Mouse (Mus musculus) embryonic facial prominence, embryonic 14.5 days (tissue): Measurements from ENCODE around the gene Prss40. TPM values are rescaled to one million over a fixed set of nuclear protein-coding genes. Genes with fewer than 3 reads are reported as not detected.

Experiments used
- ATAC-seq: fragments of 200-750 bp; cut with Nextera tagmentation; 2 replicates; pipeline ENCODE4 v1.8.0; 2017; ENCODE audit warnings: low read depth, moderate number of reproducible peaks, moderate TSS enrichment
- DNase-seq: peaks from one replicate; pipeline ENCODE4 v3.0.0-alpha.2; 2015; ENCODE audit warnings: low spot score
- H3K27ac ChIP-seq: fragments of 300-500 bp; sonication (generic); replicated peaks from 2 replicates; pipeline ENCODE4 v1.5.1; 2014; ENCODE audit warnings: low read depth, mild to moderate bottlenecking, low read length, moderate library complexity
- H3K27me3 ChIP-seq: fragments of 300-500 bp; sonication (generic); replicated peaks from 2 replicates; pipeline ENCODE4 v1.6.1; 2014; ENCODE audit warnings: low read length; ENCODE audit not compliant: control insufficient read depth, insufficient read depth
- H3K36me3 ChIP-seq: fragments of 300-500 bp; sonication (generic); 2 replicates; pipeline ENCODE4 v1.6.1; 2014; ENCODE audit warnings: low read length, mixed read lengths; ENCODE audit not compliant: control insufficient read depth, insufficient read depth
- H3K4me1 ChIP-seq: fragments of 300-500 bp; sonication (generic); 2 replicates; pipeline ENCODE4 v1.6.1; 2014; ENCODE audit warnings: antibody characterized with exemption, low read length; ENCODE audit not compliant: control insufficient read depth, insufficient read depth
- H3K4me2 ChIP-seq: fragments of 300-500 bp; sonication (generic); 2 replicates; pipeline ENCODE4 v1.6.1; 2014; ENCODE audit warnings: low read depth, mild to moderate bottlenecking, low read length, moderate library complexity, mixed read lengths
- H3K4me3 ChIP-seq: fragments of 300-500 bp; sonication (generic); 2 replicates; pipeline ENCODE4 v1.5.1; 2014; ENCODE audit warnings: low read depth, mild to moderate bottlenecking, low read length
- H3K9ac ChIP-seq: fragments of 300-500 bp; sonication (generic); 2 replicates; pipeline ENCODE4 v1.6.1; 2014; ENCODE audit warnings: low read depth, mild to moderate bottlenecking, low read length, moderate library complexity, mixed read lengths
- H3K9me3 ChIP-seq: fragments of 300-500 bp; sonication (generic); 2 replicates; pipeline ENCODE4 v1.6.1; 2016; ENCODE audit warnings: low read length; ENCODE audit not compliant: control insufficient read depth
- WGBS: fragments of 180-500 bp; shearing (Covaris S2); extraction: QIAGEN DNeasy Blood & Tissue Kit; methylation state at CpG from one replicate; pipeline ENCODE4 v1.1.7; 2014; 5-methylcytosine and 5-hydroxymethylcytosine counted together
- polyA plus RNA-seq: library from polyadenylated mRNA; unstranded; fragments of >200 nt; fragmentation: Nextera tagmentation; extraction: Ambion mirVana; gene quantifications from 2 replicates; pipeline ENCODE4 v1.2.1, GENCODE M21; 2014

The Prss40 gene
- polyA plus RNA-seq, 1 experiment from 2014 or later = not detected

DNA sequence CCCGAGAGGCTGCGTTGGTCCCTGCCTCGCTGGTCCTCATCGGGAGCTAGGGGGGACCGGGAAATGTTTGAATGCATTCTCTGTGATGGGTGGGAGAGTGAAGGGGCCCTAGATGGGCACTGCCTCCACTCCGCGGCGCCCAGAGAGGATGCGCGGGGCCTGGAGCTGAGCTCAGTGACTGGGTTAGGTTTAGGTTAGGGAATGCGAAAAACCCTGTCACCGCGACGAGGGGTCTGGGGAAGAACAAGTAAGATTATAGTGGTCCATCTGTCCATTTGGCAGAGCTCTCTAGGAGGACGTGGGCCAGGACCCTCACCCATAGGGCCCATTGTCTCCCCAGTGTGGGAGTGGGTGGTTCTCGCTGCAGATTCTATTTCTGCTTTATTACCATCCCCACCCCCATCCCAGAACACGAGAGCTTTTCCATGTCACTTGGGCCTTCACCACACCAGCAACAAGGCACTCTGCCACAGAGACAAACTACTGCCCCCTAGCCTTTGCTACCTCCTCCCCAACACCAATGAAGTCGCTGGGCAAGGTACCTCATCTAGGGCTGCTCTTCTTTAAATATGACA lies 19.1 kb upstream of the Prss40 start:
- no peak overlapping the region for H3K27ac ChIP-seq
- 0 out of 2 replicates have a peak overlapping the region, but pooled peaks have one; percentile 34 for H3K9ac ChIP-seq
- peak overlapping the region; percentile 63 for H3K4me2 ChIP-seq
- H3K36me3 ChIP-seq = no peaks in the 10 kb centered on the region
- under 1% methylated on average over 18 of the region's 18 CpGs for WGBS
- peaks cover 31% of the 10 kb centered on the region for H3K27me3 ChIP-seq
- DNase-seq (no peak), ATAC-seq (no peak)
- H3K4me3 ChIP-seq = peak overlapping the region; percentile 34
- no peaks in the 10 kb centered on the region for H3K9me3 ChIP-seq
- H3K4me1 ChIP-seq = peaks cover 3% of the 10 kb centered on the region

- peak within 1 kb of the TSS; percentile 34 for H3K4me3 ChIP-seq
- H3K36me3 ChIP-seq = no peaks in the 10 kb centered on the region
- H3K27ac ChIP-seq = no peak within 1 kb of the TSS
- H3K4me2 ChIP-seq = peak within 1 kb of the TSS; percentile 63
- H3K27me3 ChIP-seq = peaks cover 31% of the 10 kb centered on the region
- H3K9ac ChIP-seq = 0 out of 2 replicates have a peak within 1 kb of the TSS, but pooled peaks have one; percentile 34
- H3K9me3 ChIP-seq = no peaks in the 10 kb centered on the region
- WGBS = under 1% methylated on average over 22 of the region's 53 CpGs
- ATAC-seq (peak; percentile 95), DNase-seq (peak; percentile 81)
- H3K4me1 ChIP-seq = peaks cover 3% of the 10 kb centered on the region
Observed at GRCm38 (mm10) chr1:34578851-34579781, 18.4 kb upstream of the Prss40 start, which contains the start of gene Amer3. TSS of gene Amer3 (plus strand) at chr1:34579657.

DNA sequence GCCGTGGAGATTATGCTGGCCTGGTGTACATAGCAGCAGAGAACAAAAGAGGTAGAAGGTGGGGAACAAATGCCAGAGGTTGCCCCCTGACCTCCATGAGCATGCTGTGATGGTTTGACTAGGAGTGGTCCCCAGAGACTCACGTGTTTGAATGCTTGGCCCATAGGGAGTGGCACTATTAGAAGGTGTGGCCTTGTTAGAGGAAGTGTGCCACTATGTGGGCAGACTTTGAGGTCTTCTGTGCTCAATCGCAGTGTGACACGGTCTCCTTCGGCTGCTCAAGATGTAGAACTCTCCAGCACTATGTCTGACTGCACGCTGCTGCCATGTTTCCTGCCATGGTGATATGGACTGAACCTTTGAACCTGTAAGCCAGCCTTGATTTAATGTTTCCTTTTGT lies 12.5 kb upstream of the Prss40 start:
- no peak overlapping the region for H3K9ac ChIP-seq
- no peaks in the 10 kb centered on the region for H3K4me1 ChIP-seq
- DNase-seq = no peak
- H3K27me3 ChIP-seq = peaks cover 5% of the 10 kb centered on the region; the same call in 1 of the 2 replicates
- no peak for ATAC-seq
- H3K4me2 ChIP-seq = no peak overlapping the region
- no peak overlapping the region for H3K4me3 ChIP-seq
- no peaks in the 10 kb centered on the region for H3K9me3 ChIP-seq
- WGBS = 83% methylated on average over 6 of the region's 6 CpGs
- no peaks in the 10 kb centered on the region for H3K36me3 ChIP-seq
- no peak overlapping the region for H3K27ac ChIP-seq

DNA sequence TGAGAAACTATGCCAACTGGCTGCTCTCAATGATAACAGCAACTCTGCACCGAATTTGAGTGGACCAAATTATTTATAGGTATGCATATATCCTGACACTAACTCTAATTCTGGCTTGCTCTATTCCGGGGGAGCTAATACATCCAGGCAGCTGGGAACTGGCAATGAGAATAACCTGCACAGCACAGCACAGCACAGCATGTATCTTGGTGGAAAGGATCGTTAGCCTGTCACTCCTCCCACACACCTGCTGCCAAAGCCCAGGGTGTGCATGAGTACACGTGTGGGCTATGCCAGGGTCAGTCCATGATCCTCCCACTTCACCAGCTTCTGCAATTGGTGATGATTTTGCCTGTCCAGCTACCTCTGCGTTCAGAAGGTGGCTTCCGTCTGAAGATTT lies 10.7 kb upstream of the Prss40 start:
- H3K9me3 ChIP-seq = no peaks in the 10 kb centered on the region
- no peak overlapping the region for H3K4me2 ChIP-seq
- H3K27me3 ChIP-seq = no peaks in the 10 kb centered on the region
- H3K4me1 ChIP-seq = no peaks in the 10 kb centered on the region
- no peak overlapping the region for H3K4me3 ChIP-seq
- 77% methylated on average over 6 of the region's 6 CpGs for WGBS
- H3K9ac ChIP-seq = no peak overlapping the region
- no peaks in the 10 kb centered on the region for H3K36me3 ChIP-seq
- no peak overlapping the region for H3K27ac ChIP-seq
- DNase-seq (no peak), ATAC-seq (no peak)

DNA sequence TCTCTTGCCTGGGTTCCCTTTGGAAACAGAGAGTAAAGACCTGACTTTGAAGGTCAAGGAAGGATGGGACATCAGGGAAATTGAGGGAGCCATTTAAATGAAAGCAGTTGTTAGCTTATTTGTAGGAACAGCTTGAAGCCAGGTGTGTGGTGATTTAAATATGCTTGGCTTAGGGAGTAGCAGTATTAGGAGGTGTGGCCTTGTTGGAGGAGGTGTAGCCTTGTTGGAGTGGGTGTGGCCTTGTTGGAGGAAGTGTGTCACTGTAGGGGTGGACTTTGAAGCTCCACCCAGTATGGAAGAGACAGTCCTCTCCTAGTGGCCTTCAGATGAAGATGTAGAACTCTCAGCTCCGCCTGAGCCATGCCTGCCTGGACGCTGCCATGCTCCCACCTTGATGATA lies 9.1 kb upstream of the Prss40 start:
- H3K9me3 ChIP-seq = no peaks in the 10 kb centered on the region
- H3K4me1 ChIP-seq = no peaks in the 10 kb centered on the region
- H3K27me3 ChIP-seq = no peaks in the 10 kb centered on the region
- H3K36me3 ChIP-seq = no peaks in the 10 kb centered on the region
- H3K27ac ChIP-seq = no peak overlapping the region
- no peak overlapping the region for H3K9ac ChIP-seq
- no peak overlapping the region for H3K4me2 ChIP-seq
- H3K4me3 ChIP-seq = no peak overlapping the region
- no peak for ATAC-seq
- no peak for DNase-seq
- 100% methylated on average over 2 of the region's 2 CpGs for WGBS

- Histone ChIP-seq H3K9ac (no peak overlapping the region), H3K4me1 (no peaks in the 10 kb centered on the region), H3K36me3 (no peaks in the 10 kb centered on the region), H3K9me3 (no peaks in the 10 kb centered on the region), H3K27me3 (no peaks in the 10 kb centered on the region), H3K4me3 (no peak overlapping the region), H3K4me2 (no peak overlapping the region), H3K27ac (no peak overlapping the region)
- 98% methylated on average over 2 of the region's 2 CpGs for WGBS
- no peak for ATAC-seq
- DNase-seq = no peak
Observed at GRCm38 (mm10) chr1:34568120-34568519, 7.4 kb upstream of the Prss40 start.

DNA sequence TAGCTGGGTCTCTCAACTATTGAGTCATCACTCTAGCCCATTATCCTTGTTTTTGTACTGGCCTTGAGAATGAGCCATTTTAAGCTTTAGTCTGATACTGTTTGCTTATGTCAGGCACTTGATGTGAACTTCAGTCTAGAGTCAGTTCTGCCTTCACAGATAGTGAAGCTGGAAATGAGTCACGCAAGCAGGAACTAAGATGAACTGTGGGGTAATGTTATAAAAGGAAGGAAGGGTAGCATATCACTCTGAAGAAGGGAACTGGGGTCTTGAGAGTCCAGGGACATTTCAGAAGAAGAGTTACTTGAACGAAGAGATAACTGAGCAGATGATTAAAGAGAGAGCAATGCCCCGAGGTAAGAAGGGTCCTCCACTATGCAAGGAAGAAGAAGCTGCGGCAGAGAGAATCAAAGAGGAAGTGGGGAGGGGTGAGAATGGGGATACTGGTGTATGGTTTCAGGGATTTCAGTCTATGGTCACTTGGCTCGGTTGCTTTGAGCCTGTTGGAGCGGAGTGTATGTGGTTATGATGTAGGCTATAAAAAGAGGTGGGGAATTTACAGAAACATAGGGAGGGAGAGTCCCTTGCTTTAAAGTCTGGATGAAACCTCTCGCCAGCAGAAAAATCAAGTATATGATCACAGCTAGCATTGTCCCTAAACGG lies 3.8 kb upstream of the Prss40 start:
- H3K9ac ChIP-seq = no peak overlapping the region
- H3K4me3 ChIP-seq = no peak overlapping the region
- H3K4me2 ChIP-seq = no peak overlapping the region
- no peaks in the 10 kb centered on the region for H3K4me1 ChIP-seq
- ATAC-seq = no peak
- H3K36me3 ChIP-seq = no peaks in the 10 kb centered on the region
- WGBS = 71% methylated on average over 8 of the region's 8 CpGs
- no peak for DNase-seq
- H3K27ac ChIP-seq = no peak overlapping the region
- no peaks in the 10 kb centered on the region for H3K9me3 ChIP-seq
- no peaks in the 10 kb centered on the region for H3K27me3 ChIP-seq

- H3K36me3 ChIP-seq = no peaks in the 10 kb centered on the region
- no peaks in the 10 kb centered on the region for H3K4me1 ChIP-seq
- H3K9ac ChIP-seq = no peak overlapping the region
- 84% methylated on average over 7 of the region's 7 CpGs for WGBS
- H3K4me2 ChIP-seq = no peak overlapping the region
- no peaks in the 10 kb centered on the region for H3K9me3 ChIP-seq
- no peak for ATAC-seq
- no peak for DNase-seq
- no peak overlapping the region for H3K4me3 ChIP-seq
- no peaks in the 10 kb centered on the region for H3K27me3 ChIP-seq
- no peak overlapping the region for H3K27ac ChIP-seq
Observed at GRCm38 (mm10) chr1:34554275-34554674, 6.5 kb downstream of the Prss40 start.
